Mouse (Mus musculus): ENCODE measurements around the gene Col19a1.

GRCm38 (mm10) chr1:24374902-24375301, 212.4 kb downstream of the Col19a1 start:
- TF ChIP-seq POLR2A (IDR thresholded peaks at IDR 0.05; ENCODE audit: insufficient read length, low read depth) = no peak
- no peak for TF ChIP-seq SRF (IDR thresholded peaks at IDR 0.05; ENCODE audit: control insufficient read depth, insufficient read length, low read depth)
- TF ChIP-seq MYOG (IDR thresholded peaks at IDR 0.05; ENCODE audit: control insufficient read depth in 1 of 3, insufficient read depth in 1 of 3, insufficient read length in 2 of 3, low read depth in 2 of 3) = no peak
- no peak for TF ChIP-seq E2F4 (IDR thresholded peaks at IDR 0.05; ENCODE audit: insufficient read depth)
- TF ChIP-seq TCF12 (IDR thresholded peaks at IDR 0.05; ENCODE audit: insufficient read depth, poor library complexity, severe bottlenecking) = no peak
- TF ChIP-seq MYOD1 (IDR thresholded peaks at IDR 0.05; ENCODE audit: control insufficient read depth in 1 of 3, insufficient read length in 2 of 3, low read depth in 2 of 3) = no peak
